Mouse (Mus musculus): ENCODE measurements around the gene Gck.
"Not testable (repeated sequence)": the region's sequence is repeated elsewhere in the genome, so short reads cannot be mapped to it uniquely, and the experiment has no call there.

The Gck gene

GRCm38 (mm10) chr11:5954965-5955504 is 5.2 kb upstream of the Gck start:
- peak; percentile 75 for DNase-seq

GRCm38 (mm10) chr11:5954435-5954834 is 4.6 kb upstream of the Gck start:
- no peak for DNase-seq

- DNase-seq: peak; percentile 64
These were observed 3.4 kb upstream of the Gck start for GRCm38 (mm10) chr11:5953130-5953765.

GRCm38 (mm10) chr11:5952501-5952900 is 2.6 kb upstream of the Gck start:
- DNase-seq: no peak

GRCm38 (mm10) chr11:5948546-5949250 is 1.2 kb downstream of the Gck start:
- DNase-seq: peak; percentile 32

- DNase-seq: no peak
These were observed 2.1 kb downstream of the Gck start for GRCm38 (mm10) chr11:5947796-5948195.

- no peak for DNase-seq
These were observed 4.8 kb downstream of the Gck start for GRCm38 (mm10) chr11:5945096-5945495.

GRCm38 (mm10) chr11:5942966-5943365 is 6.9 kb downstream of the Gck start:
- DNase-seq: no peak

- not testable (repeated sequence) for DNase-seq
These were observed 15.3 kb downstream of the Gck start for GRCm38 (mm10) chr11:5934531-5934930.

- not testable (repeated sequence) for DNase-seq
These were observed 17.9 kb downstream of the Gck start for GRCm38 (mm10) chr11:5931947-5932346.

GRCm38 (mm10) chr11:5930578-5930977 is 19.3 kb downstream of the Gck start:
- DNase-seq: no peak

- DNase-seq: no peak
These were observed 23.1 kb downstream of the Gck start for GRCm38 (mm10) chr11:5926696-5927220.

- no peak for DNase-seq
These were observed 25.2 kb downstream of the Gck start for GRCm38 (mm10) chr11:5924699-5925098.

- DNase-seq: no peak
These were observed 29.4 kb downstream of the Gck start for GRCm38 (mm10) chr11:5920323-5920960.

- DNase-seq: no peak
These were observed 30.3 kb downstream of the Gck start for GRCm38 (mm10) chr11:5919606-5920005.

GRCm38 (mm10) chr11:5918111-5918510 is 31.8 kb downstream of the Gck start:
- DNase-seq: no peak

GRCm38 (mm10) chr11:5916178-5916548 is 33.7 kb downstream of the Gck start:
- DNase-seq: no peak

GRCm38 (mm10) chr11:5915429-5916177 is 34.3 kb downstream of the Gck start:
- no peak for DNase-seq

GRCm38 (mm10) chr11:5914940-5915339 is 34.9 kb downstream of the Gck start:
- no peak for DNase-seq

- DNase-seq: peak; percentile 77
These were observed 35.9 kb downstream of the Gck start for GRCm38 (mm10) chr11:5913936-5914335.

GRCm38 (mm10) chr11:5913256-5913655 is 36.6 kb downstream of the Gck start:
- DNase-seq: no peak

GRCm38 (mm10) chr11:5912635-5913034 is 37.2 kb downstream of the Gck start:
- DNase-seq: peak; percentile 59

- DNase-seq: no peak
These were observed 41.2 kb downstream of the Gck start for GRCm38 (mm10) chr11:5908642-5909041.

Measured in retina, postnatal 1 day (tissue).